In the genomic region with DNA sequence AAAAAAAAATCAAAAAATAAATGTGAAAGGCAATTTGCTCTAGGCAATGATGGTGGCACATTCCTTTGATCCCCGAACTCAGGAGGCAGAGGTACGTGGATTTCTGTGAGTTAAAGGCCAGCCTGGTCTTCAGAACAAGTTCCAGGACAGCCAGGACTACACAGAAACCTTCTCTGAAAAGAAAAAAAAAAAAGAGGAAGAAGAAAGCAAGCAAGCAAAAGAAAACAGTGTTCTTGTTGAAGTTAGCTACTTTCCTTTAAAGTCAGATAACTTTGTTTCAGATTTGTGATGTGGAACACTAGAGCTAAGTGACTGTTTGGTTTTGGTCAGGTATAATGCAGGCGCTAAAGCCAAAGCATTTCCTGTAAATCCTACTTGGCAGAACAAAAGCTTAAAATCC, we compare ENCODE assay signal across 29 mouse cellular contexts. TPM values are rescaled to one million over a fixed set of nuclear protein-coding genes. Genes with fewer than 3 reads are reported as not detected.
"Had no signal": no experiment of that assay in that cellular context is flagged by ENCODE, and none has a peak within 500 bp of the region (broad histone marks: within the 10 kb centered on the region; RNA-seq: fewer than 3 reads in every experiment).

No protein-coding gene starts in this region.

- H3K9me3 ChIP-seq: heart, embryonic 13.5 days; heart, embryonic 15.5 days; hindbrain, embryonic 13.5 days; hindbrain, embryonic 15.5 days; intestine, embryonic 15.5 days; kidney, embryonic 15.5 days; limb, embryonic 13.5 days; limb, embryonic 15.5 days; liver, embryonic 12.5 days had no signal

- H3K4me3 ChIP-seq: gastrocnemius, adult 2 months; heart, adult 2 months; heart, embryonic 13.5 days; heart, embryonic 15.5 days; hindbrain, embryonic 13.5 days; hindbrain, embryonic 15.5 days; intestine, embryonic 15.5 days; kidney, embryonic 15.5 days; limb, embryonic 13.5 days; limb, embryonic 15.5 days; liver, embryonic 12.5 days had no signal

- H3K4me1 ChIP-seq: heart, embryonic 13.5 days; heart, embryonic 15.5 days; hindbrain, embryonic 13.5 days; hindbrain, embryonic 15.5 days; intestine, embryonic 15.5 days; kidney, embryonic 15.5 days; limb, embryonic 13.5 days; limb, embryonic 15.5 days; liver, embryonic 12.5 days had no signal

- H3K9ac ChIP-seq: heart, embryonic 13.5 days; heart, embryonic 15.5 days; hindbrain, embryonic 13.5 days; hindbrain, embryonic 15.5 days; intestine, embryonic 15.5 days; kidney, embryonic 15.5 days; limb, embryonic 13.5 days; limb, embryonic 15.5 days; liver, embryonic 12.5 days; liver, embryonic 14.5 days had no signal

- H3K27me3 ChIP-seq: heart, embryonic 13.5 days; heart, embryonic 15.5 days; hindbrain, embryonic 13.5 days; hindbrain, embryonic 15.5 days; intestine, embryonic 15.5 days; kidney, embryonic 15.5 days; limb, embryonic 13.5 days; limb, embryonic 15.5 days; liver, embryonic 12.5 days had no signal

- ATAC-seq: inflammation-experienced regulatory T-cells, adult 6 months; intestine, embryonic 15.5 days; liver, embryonic 12.5 days had no signal

- H3K4me2 ChIP-seq: heart, embryonic 11.5 days; heart, embryonic 13.5 days; heart, embryonic 15.5 days; hindbrain, embryonic 13.5 days; hindbrain, embryonic 15.5 days; intestine, embryonic 15.5 days; kidney, embryonic 15.5 days; limb, embryonic 13.5 days; limb, embryonic 15.5 days; liver, embryonic 12.5 days had no signal

- H3K27ac ChIP-seq: gastrocnemius, adult 2 months; heart, adult 2 months; heart, embryonic 13.5 days; heart, embryonic 15.5 days; hindbrain, embryonic 13.5 days; hindbrain, embryonic 15.5 days; intestine, embryonic 15.5 days; kidney, embryonic 15.5 days; kidney, postnatal 0 days; limb, embryonic 13.5 days; limb, embryonic 15.5 days; liver, embryonic 12.5 days; liver, embryonic 14.5 days had no signal

- DNase-seq: gastrocnemius, adult 2 months; gastrocnemius, postnatal 14 days; gastrocnemius, postnatal 36 days; heart, adult 2 months; heart, postnatal 14 days; heart, postnatal 36 days; kidney, adult 11 months; kidney, adult 2 months; kidney, adult 9 months; kidney, postnatal 14 days; kidney, postnatal 36 days; layer of hippocampus, adult 9-11 months; layer of hippocampus, postnatal 36 days; left cerebral cortex, postnatal 4 days had no signal

RNA-seq across cellular contexts. Expression of a gene that starts 43.7 kb away (rescaled TPM):
- total RNA-seq: hematopoietic stem cell, adult 5-6 weeks; liver, adult 2 months had no signal
- polyA plus RNA-seq: inflammation-experienced regulatory T-cells, adult 6 months had no signal
